Mouse (Mus musculus): ENCODE data around the gene Bloc1s5.

The Bloc1s5 gene

GRCm38 (mm10) chr13:38616887-38617286 is 18.0 kb downstream of the Bloc1s5 start:
- no peak for DNase-seq

GRCm38 (mm10) chr13:38615656-38616055 is 19.3 kb downstream of the Bloc1s5 start:
- DNase-seq: no peak

- no peak for DNase-seq
These were observed 20.6 kb downstream of the Bloc1s5 start for GRCm38 (mm10) chr13:38614298-38614697.

GRCm38 (mm10) chr13:38613583-38613982 is 21.3 kb downstream of the Bloc1s5 start:
- no peak for DNase-seq

- no peak for DNase-seq
These were observed 22.3 kb downstream of the Bloc1s5 start for GRCm38 (mm10) chr13:38612608-38613007.

GRCm38 (mm10) chr13:38612179-38612578 is 22.7 kb downstream of the Bloc1s5 start:
- no peak for DNase-seq

- DNase-seq: no peak
These were observed 24.6 kb downstream of the Bloc1s5 start for GRCm38 (mm10) chr13:38610336-38610735.

GRCm38 (mm10) chr13:38607130-38607529 is 27.8 kb downstream of the Bloc1s5 start:
- no peak for DNase-seq

GRCm38 (mm10) chr13:38605353-38605752 is 29.6 kb downstream of the Bloc1s5 start:
- no peak for DNase-seq

GRCm38 (mm10) chr13:38602966-38603365 is 31.9 kb downstream of the Bloc1s5 start:
- DNase-seq: no peak

- DNase-seq: no peak
These were observed 32.6 kb downstream of the Bloc1s5 start for GRCm38 (mm10) chr13:38602243-38602832.

- DNase-seq: no peak
These were observed 34.1 kb downstream of the Bloc1s5 start for GRCm38 (mm10) chr13:38600811-38601210.

- no peak for DNase-seq
These were observed 37.8 kb downstream of the Bloc1s5 start for GRCm38 (mm10) chr13:38597076-38597475.

GRCm38 (mm10) chr13:38596461-38596860 is 38.4 kb downstream of the Bloc1s5 start:
- DNase-seq: no peak

GRCm38 (mm10) chr13:38593114-38593513 is 41.8 kb downstream of the Bloc1s5 start:
- DNase-seq: no peak

- DNase-seq: no peak
These were observed 47.6 kb downstream of the Bloc1s5 start for GRCm38 (mm10) chr13:38587350-38587749.

- no peak for DNase-seq
These were observed 48.5 kb downstream of the Bloc1s5 start for GRCm38 (mm10) chr13:38586451-38586850.

GRCm38 (mm10) chr13:38582768-38583167 is 52.1 kb downstream of the Bloc1s5 start:
- DNase-seq: no peak

- DNase-seq: peak; percentile 9
These were observed 54.1 kb downstream of the Bloc1s5 start for GRCm38 (mm10) chr13:38580601-38581457.

GRCm38 (mm10) chr13:38579971-38580600 is 54.8 kb downstream of the Bloc1s5 start:
- no peak for DNase-seq

GRCm38 (mm10) chr13:38574668-38575067 is 60.2 kb downstream of the Bloc1s5 start:
- DNase-seq: no peak

- no peak for DNase-seq
These were observed 61.6 kb downstream of the Bloc1s5 start for GRCm38 (mm10) chr13:38573281-38573680.

GRCm38 (mm10) chr13:38565245-38565644 is 69.7 kb downstream of the Bloc1s5 start:
- DNase-seq: no peak

- no peak for DNase-seq
These were observed 80.3 kb downstream of the Bloc1s5 start for GRCm38 (mm10) chr13:38554611-38555010.

Data from right cerebral cortex, postnatal 4 days (tissue).